Mouse (Mus musculus) lung, adult 2 months (tissue): ENCODE results near the gene Lnx1.

Experiments used
- CTCF ChIP-seq: fragments of 200-500 bp; IDR thresholded peaks from 2 replicates; pipeline ENCODE4 v1.5.1; 2011; ENCODE audit warnings: mild to moderate bottlenecking, low read length, control low read depth; ENCODE audit not compliant: insufficient read depth
- POLR2A ChIP-seq: fragments of 200-500 bp; IDR thresholded peaks from 2 replicates; pipeline ENCODE4 v1.6.1; 2011; ENCODE audit warnings: low read depth, mild to moderate bottlenecking, control low read depth, low read length, borderline replicate concordance; ENCODE audit errors: extremely low read depth

DNA sequence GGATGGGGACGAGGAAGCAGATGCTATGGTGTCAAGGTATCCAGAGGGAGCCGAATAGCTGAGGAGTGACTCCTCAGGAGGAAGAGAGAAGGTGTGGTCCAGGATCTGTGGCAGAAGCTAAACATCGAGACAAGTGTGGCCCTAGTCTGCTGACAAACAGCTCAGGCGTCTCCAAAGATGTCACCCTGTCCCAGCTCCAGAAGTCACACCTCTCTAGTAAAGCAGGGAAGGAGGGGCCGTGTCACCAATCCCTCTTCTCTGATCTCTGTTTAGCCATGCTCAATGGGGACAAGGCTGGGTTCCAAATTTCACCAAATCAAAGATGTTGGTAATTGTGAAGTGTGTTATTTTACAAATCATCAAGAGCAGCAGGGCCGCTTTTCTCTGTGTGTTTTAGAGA lies 33.8 kb downstream of the Lnx1 start:
- TF ChIP-seq POLR2A (no peak), CTCF (no peak)
